Mouse (Mus musculus): ENCODE results near the gene Trim71. TPM values are rescaled to one million over a fixed set of nuclear protein-coding genes. Genes with fewer than 3 reads are reported as not detected.

The Trim71 gene
- total and polyA plus RNA-seq, 3 experiments = not detected

DNA sequence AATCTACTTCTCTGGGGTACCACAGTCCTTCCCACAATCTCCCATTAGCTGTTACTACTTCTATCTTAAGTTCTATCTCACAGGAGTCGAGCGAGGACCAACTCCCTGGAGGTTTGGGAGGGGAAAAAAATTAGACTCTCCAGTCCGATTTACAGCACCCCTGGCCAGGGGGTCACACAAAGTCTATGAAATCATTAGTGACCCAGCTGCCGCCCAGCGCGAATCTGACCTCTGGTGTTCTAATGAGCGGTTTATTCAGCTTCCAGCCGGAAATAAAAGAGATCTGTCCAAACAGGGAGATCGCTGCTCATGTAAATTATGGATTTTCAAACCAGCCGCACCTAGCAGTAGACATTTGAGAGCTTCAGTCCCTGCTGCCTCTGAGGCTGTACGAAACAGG lies 32.9 kb downstream of the Trim71 start:
- H3K4me1 ChIP-seq (ENCODE audit: control insufficient read depth in 1 of 2, insufficient read depth in 2 of 2, low read length in 2 of 2) = no peaks in the 10 kb centered on the region
- H3K27me3 ChIP-seq (ENCODE audit: control insufficient read depth in 1 of 2, insufficient read depth in 2 of 2, low read length in 2 of 2) = no peaks in the 10 kb centered on the region; a peak in 1 of 4 replicates
- no peak overlapping the region for H3K4me3 ChIP-seq (ENCODE audit: control insufficient read depth in 1 of 2, insufficient read depth in 1 of 2, low read depth in 2 of 2, low read length in 2 of 2)
- no peak overlapping the region for H3K9ac ChIP-seq (ENCODE audit: control insufficient read depth, low read depth, low read length, poor library complexity, severe bottlenecking)
- TF ChIP-seq MAX (IDR thresholded peaks at IDR 0.05; ENCODE audit: low read length) (no peak), EP300 (IDR thresholded peaks at IDR 0.05; ENCODE audit: low read depth in 1 of 2, low read length in 2 of 2) (no peak), ETS1 (IDR thresholded peaks at IDR 0.05; ENCODE audit: low read depth, low read length) (no peak), JUND (IDR thresholded peaks at IDR 0.05; ENCODE audit: low read depth, low read length) (no peak), POLR2AphosphoS2 (IDR thresholded peaks at IDR 0.05; ENCODE audit: low read length) (no peak), KAT2A (conservative IDR thresholded peaks at IDR 0.05; ENCODE audit: low read depth, low read length) (no peak), MEF2A (IDR thresholded peaks at IDR 0.05; ENCODE audit: extremely low read depth, insufficient replicate concordance, low read depth, low read length, poor library complexity, severe bottlenecking) (no peak), E2F4 (IDR thresholded peaks at IDR 0.05; ENCODE audit: borderline replicate concordance, low read depth, low read length) (no peak), ZKSCAN1 (IDR thresholded peaks at IDR 0.05; ENCODE audit: low read depth, low read length) (no peak), RAD21 (IDR thresholded peaks at IDR 0.05; ENCODE audit: low read depth, low read length) (no peak), ZNF384 (IDR thresholded peaks at IDR 0.05; ENCODE audit: low read depth, low read length) (no peak), RCOR1 (IDR thresholded peaks at IDR 0.05; ENCODE audit: low read depth, low read length) (no peak), MAFK (IDR thresholded peaks at IDR 0.05; ENCODE audit: borderline replicate concordance, low read depth, low read length) (no peak), NRF1 (IDR thresholded peaks at IDR 0.05; ENCODE audit: insufficient read depth, low read depth, low read length, poor library complexity, severe bottlenecking) (no peak), BHLHE40 (IDR thresholded peaks at IDR 0.05; ENCODE audit: borderline replicate concordance, low read depth, low read length) (no peak)
- DNase-seq (ENCODE audit: low read depth, low spot score) = no peak
- H3K36me3 ChIP-seq (ENCODE audit: control insufficient read depth in 1 of 2, insufficient read depth in 2 of 2, low read length in 2 of 2) = no peaks in the 10 kb centered on the region
- no peaks in the 10 kb centered on the region for H3K9me3 ChIP-seq (replicated peaks; ENCODE audit: insufficient read depth, low read length)
- H3K27ac ChIP-seq (ENCODE audit: control insufficient read depth, low read depth, low read length) = no peak overlapping the region
- no peaks in the 10 kb centered on the region for H3K79me2 ChIP-seq (ENCODE audit: control insufficient read depth, insufficient read depth, low read length, poor library complexity)

- Histone ChIP-seq H3K27ac (ENCODE audit: control insufficient read depth, low read depth, low read length) (no peak overlapping the region), H3K9ac (ENCODE audit: control insufficient read depth, low read depth, low read length, poor library complexity, severe bottlenecking) (no peak overlapping the region), H3K36me3 (ENCODE audit: control insufficient read depth in 1 of 2, insufficient read depth in 2 of 2, low read length in 2 of 2) (no peaks in the 10 kb centered on the region), H3K79me2 (ENCODE audit: control insufficient read depth, insufficient read depth, low read length, poor library complexity) (no peaks in the 10 kb centered on the region), H3K27me3 (ENCODE audit: control insufficient read depth in 1 of 2, insufficient read depth in 2 of 2, low read length in 2 of 2) (no peaks in the 10 kb centered on the region; a peak in 1 of 4 replicates), H3K4me3 (ENCODE audit: control insufficient read depth in 1 of 2, insufficient read depth in 1 of 2, low read depth in 2 of 2, low read length in 2 of 2) (no peak overlapping the region), H3K9me3 (replicated peaks; ENCODE audit: insufficient read depth, low read length) (no peaks in the 10 kb centered on the region), H3K4me1 (ENCODE audit: control insufficient read depth in 1 of 2, insufficient read depth in 2 of 2, low read length in 2 of 2) (no peaks in the 10 kb centered on the region)
- TF ChIP-seq MYB (IDR thresholded peaks at IDR 0.05; ENCODE audit: low read depth, low read length) (no peak), SMC3 (IDR thresholded peaks at IDR 0.05; ENCODE audit: low read depth, low read length) (no peak), RAD21 (IDR thresholded peaks at IDR 0.05; ENCODE audit: low read depth, low read length) (no peak), POLR2A (IDR thresholded peaks at IDR 0.05; ENCODE audit: control insufficient read depth in 1 of 2, insufficient read depth in 1 of 2, low read depth in 1 of 2, low read length in 2 of 2, poor library complexity in 1 of 2) (no peak), GATA1 (IDR thresholded peaks at IDR 0.05; ENCODE audit: low read depth, low read length) (no peak), ZKSCAN1 (IDR thresholded peaks at IDR 0.05; ENCODE audit: low read depth, low read length) (no peak), MAZ (IDR thresholded peaks at IDR 0.05; ENCODE audit: low read depth, low read length) (no peak), MEF2A (IDR thresholded peaks at IDR 0.05; ENCODE audit: extremely low read depth, insufficient replicate concordance, low read depth, low read length, poor library complexity, severe bottlenecking) (no peak), ZNF384 (IDR thresholded peaks at IDR 0.05; ENCODE audit: low read depth, low read length) (no peak), USF1 (IDR thresholded peaks at IDR 0.05; ENCODE audit: low read depth, low read length) (no peak), CHD1 (IDR thresholded peaks at IDR 0.05; ENCODE audit: low read depth, low read length) (no peak), ELF1 (IDR thresholded peaks at IDR 0.05; ENCODE audit: low read depth, low read length) (no peak), USF2 (IDR thresholded peaks at IDR 0.05; ENCODE audit: borderline replicate concordance in 1 of 2, insufficient read depth in 1 of 2, low read depth in 1 of 2, low read length in 2 of 2) (no peak)
- no peak for DNase-seq (ENCODE audit: low read depth, low spot score)
These were observed 35.5 kb downstream of the Trim71 start for GRCm38 (mm10) chr9:114528680-114529048.

Data from MEL (cell line).